Mouse (Mus musculus) hindbrain, embryonic 12.5 days (tissue): ENCODE measurements around the gene Acsm4. TPM values are rescaled to one million over a fixed set of nuclear protein-coding genes. Genes with fewer than 3 reads are reported as not detected.
A peak's percentile ranks its signal among the peaks of the same experiment; 100 is the strongest.
"Not testable (repeated sequence)": the region's sequence is repeated elsewhere in the genome, so short reads cannot be mapped to it uniquely, and the experiment has no call there.

Experiments used
- ATAC-seq: fragments of 200-750 bp; cut with Nextera tagmentation; 2 replicates; pipeline ENCODE4 v1.8.0; 2017; ENCODE audit warnings: moderate TSS enrichment; ENCODE audit not compliant: low FRiP score
- H3K27ac ChIP-seq: fragments of 300-500 bp; sonication (generic); 2 replicates; pipeline ENCODE4 v1.5.1; 2016; ENCODE audit warnings: mild to moderate bottlenecking
- H3K27me3 ChIP-seq: fragments of 300-500 bp; sonication (generic); 2 replicates; pipeline ENCODE4 v1.6.1; 2016; ENCODE audit warnings: mild to moderate bottlenecking
- H3K36me3 ChIP-seq: fragments of 300-500 bp; sonication (generic); 2 replicates; pipeline ENCODE4 v1.6.1; 2016; ENCODE audit warnings: mild to moderate bottlenecking
- H3K4me1 ChIP-seq: fragments of 300-500 bp; sonication (generic); 2 replicates; pipeline ENCODE4 v1.6.1; 2016
- H3K4me2 ChIP-seq: fragments of 300-500 bp; sonication (generic); replicated peaks from 2 replicates; pipeline ENCODE4 v1.6.1; 2016; ENCODE audit warnings: mild to moderate bottlenecking
- H3K4me3 ChIP-seq: fragments of 300-500 bp; sonication (generic); 2 replicates; pipeline ENCODE4 v1.5.1; 2016; ENCODE audit warnings: mild to moderate bottlenecking
- H3K9ac ChIP-seq: fragments of 300-500 bp; sonication (generic); 2 replicates; pipeline ENCODE4 v1.6.1; 2016; ENCODE audit warnings: mild to moderate bottlenecking, moderate library complexity
- H3K9me3 ChIP-seq: fragments of 300-500 bp; sonication (generic); replicated peaks from 2 replicates; pipeline ENCODE4 v1.6.1; 2016; ENCODE audit warnings: mild to moderate bottlenecking
- WGBS: fragments of 180-500 bp; shearing (Covaris S2); methylation state at CpG from one replicate; pipeline ENCODE4 v1.1.7; 2016; 5-methylcytosine and 5-hydroxymethylcytosine counted together
- polyA plus RNA-seq: library from polyadenylated mRNA; unstranded; fragments of >200 nt; fragmentation: Nextera tagmentation; extraction: Ambion mirVana; gene quantifications from 2 replicates; pipeline ENCODE4 v1.2.1, GENCODE M21; 2016

Acsm4 gene
- polyA plus RNA-seq, 1 experiment from 2014 or later, result not detected

DNA sequence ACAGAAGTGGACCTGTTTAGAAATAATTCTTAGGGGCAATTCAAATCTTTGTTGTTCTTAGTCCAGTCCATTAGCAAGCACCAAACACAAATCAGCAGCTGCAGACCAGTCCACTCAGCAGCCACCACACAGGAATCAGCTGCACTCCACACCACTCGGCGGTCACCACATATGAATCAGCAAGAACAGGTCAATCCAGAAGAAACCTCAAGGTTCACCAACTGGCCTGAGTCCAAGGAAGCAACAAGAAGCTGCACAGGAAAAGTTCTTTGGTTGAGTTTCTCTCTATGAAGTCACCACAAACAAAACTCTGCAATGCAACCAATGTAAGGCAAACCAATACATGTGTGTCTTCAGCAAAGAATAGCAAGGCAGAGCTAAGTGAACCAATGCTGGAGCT is 37.8 kb downstream of the Acsm4 start:
- ATAC-seq, result no peak
- WGBS, result 92% methylated on average over 2 of the region's 2 CpGs
- no peaks in the 10 kb centered on the region for H3K36me3 ChIP-seq

DNA sequence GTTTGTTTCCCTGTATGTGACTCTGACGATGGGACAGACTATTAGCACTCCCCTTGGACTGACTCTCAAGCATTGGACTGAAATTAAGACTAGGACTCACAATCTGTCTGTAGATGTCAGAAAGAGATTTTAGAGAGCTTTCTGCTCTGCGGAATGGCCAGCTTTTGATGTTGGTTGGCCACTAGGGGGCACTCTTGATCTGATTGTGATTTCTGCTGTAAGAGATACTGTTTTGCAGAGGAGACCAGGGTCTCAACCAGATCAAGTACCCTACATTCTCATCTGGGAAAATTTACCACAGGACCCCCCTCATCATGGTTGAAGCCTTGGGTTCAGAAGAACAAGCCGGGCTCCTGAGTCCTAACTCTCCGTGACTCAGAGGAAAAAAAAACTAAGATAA is 41.4 kb downstream of the Acsm4 start:
- not testable (repeated sequence) for H3K4me1 ChIP-seq, H3K4me2 ChIP-seq, ATAC-seq, H3K36me3 ChIP-seq, H3K9ac ChIP-seq, H3K27ac ChIP-seq, H3K27me3 ChIP-seq, H3K4me3 ChIP-seq, H3K9me3 ChIP-seq
- WGBS, result 79% methylated on average over 4 of the region's 4 CpGs

More for the DNA sequence above, 37.8 kb downstream of the Acsm4 start:
- Histone ChIP-seq H3K4me1 (no peaks in the 10 kb centered on the region), H3K27ac (no peak overlapping the region), H3K9ac (no peak overlapping the region), H3K9me3 (no peaks in the 10 kb centered on the region), H3K27me3 (peaks cover 3% of the 10 kb centered on the region; the same call in 1 of the 2 replicates), H3K4me3 (no peak overlapping the region), H3K4me2 (no peak overlapping the region)

DNA sequence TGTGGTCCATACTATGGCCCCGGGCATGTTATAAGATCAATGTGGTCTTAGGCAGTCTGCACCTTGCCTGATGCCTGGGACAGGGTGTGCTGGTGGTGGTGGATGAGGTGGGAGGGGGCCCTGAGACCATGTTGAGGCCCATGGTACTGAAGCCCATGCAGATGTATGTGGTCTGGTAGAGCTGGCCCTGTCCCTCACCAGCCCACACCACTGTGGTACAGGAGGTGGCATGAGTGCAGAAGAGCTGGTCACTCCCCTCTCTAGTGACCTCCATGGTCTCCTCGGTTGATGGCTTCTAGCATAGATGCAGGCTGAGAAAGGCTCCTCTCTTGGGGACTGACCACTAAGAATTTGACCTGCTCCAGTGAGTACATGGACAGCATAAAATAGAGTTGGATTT is 49.1 kb downstream of the Acsm4 start:
- Histone ChIP-seq H3K36me3 (no peaks in the 10 kb centered on the region), H3K9me3 (no peaks in the 10 kb centered on the region), H3K4me3 (no peak overlapping the region), H3K27ac (no peak overlapping the region), H3K9ac (no peak overlapping the region), H3K27me3 (no peaks in the 10 kb centered on the region), H3K4me2 (no peak overlapping the region), H3K4me1 (no peaks in the 10 kb centered on the region)
- WGBS, result 79% methylated on average over 2 of the region's 2 CpGs
- ATAC-seq, result no peak

DNA sequence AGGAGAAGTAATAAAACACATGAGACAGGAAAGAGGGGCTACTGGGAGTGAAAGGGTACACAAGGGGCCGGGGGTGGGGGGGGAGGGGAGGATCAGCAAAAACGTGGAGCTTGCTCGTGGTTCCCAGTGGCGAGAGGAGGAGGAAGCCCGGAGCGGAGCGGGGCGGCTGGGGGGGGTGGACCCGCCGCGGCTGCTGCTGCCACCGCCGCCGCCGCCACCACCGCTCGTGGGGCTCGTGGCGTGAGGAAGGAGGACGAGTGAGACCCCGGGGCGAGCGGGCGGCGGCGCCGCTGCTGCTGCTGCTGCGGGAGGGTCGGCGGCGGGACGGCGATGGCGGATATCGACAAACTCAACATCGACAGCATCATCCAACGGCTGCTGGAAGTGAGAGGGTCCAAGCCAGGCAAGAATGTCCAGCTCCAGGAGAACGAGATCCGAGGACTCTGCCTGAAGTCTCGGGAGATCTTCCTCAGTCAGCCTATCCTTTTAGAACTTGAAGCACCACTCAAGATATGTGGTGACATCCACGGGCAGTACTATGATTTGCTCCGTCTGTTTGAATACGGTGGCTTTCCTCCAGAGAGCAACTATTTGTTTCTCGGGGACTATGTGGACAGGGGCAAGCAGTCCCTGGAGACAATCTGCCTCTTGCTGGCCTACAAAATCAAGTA is 50.1 kb downstream of the Acsm4 start:
- WGBS, result 4% methylated on average over 27 of the region's 44 CpGs
- peak; percentile 52 for ATAC-seq

DNA sequence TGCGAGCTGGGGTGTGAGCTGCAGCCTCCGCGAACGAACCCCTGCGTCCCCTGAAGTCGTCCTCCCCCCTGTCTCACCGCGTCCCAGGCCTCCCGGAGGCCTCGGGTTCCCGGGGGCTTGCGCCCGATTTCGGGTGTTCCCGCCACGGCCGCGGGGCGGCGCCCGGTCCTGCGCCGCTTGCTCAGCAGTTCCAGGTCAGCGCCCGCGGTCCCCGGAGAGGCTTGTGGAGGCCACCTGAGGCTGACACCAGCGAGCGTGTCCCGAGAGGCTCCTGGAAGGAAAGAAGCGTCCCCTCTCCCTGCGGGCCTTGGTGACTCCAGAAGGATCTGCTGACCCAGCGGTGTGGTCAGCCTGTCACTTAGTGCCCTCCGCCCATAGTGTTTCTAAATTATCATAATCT is 54.5 kb downstream of the Acsm4 start:
- no peaks in the 10 kb centered on the region for H3K36me3 ChIP-seq
- peaks cover 8% of the 10 kb centered on the region; the same call in 1 of the 2 replicates for H3K27me3 ChIP-seq
- no peak overlapping the region for H3K9ac ChIP-seq
- H3K4me1 ChIP-seq, result 0 out of 2 replicates have a peak, but pooled peaks cover 4% of the 10 kb centered on the region
- no peaks in the 10 kb centered on the region for H3K9me3 ChIP-seq
- WGBS, result 5% methylated on average over 34 of the region's 34 CpGs
- peak overlapping the region; percentile 16; the same call in 1 of the 2 replicates for H3K4me3 ChIP-seq
- ATAC-seq, result no peak
- H3K4me2 ChIP-seq, result peak overlapping the region; percentile 43
- H3K27ac ChIP-seq, result no peak overlapping the region

More for the DNA sequence above, 50.1 kb downstream of the Acsm4 start:
- not testable (repeated sequence) for H3K4me1 ChIP-seq, H3K27ac ChIP-seq, H3K36me3 ChIP-seq, H3K9me3 ChIP-seq, H3K27me3 ChIP-seq
- H3K4me2 ChIP-seq, result peak overlapping the region; percentile 50
- peak overlapping the region; percentile 57 for H3K9ac ChIP-seq
- H3K4me3 ChIP-seq, result peak overlapping the region; percentile 40

DNA sequence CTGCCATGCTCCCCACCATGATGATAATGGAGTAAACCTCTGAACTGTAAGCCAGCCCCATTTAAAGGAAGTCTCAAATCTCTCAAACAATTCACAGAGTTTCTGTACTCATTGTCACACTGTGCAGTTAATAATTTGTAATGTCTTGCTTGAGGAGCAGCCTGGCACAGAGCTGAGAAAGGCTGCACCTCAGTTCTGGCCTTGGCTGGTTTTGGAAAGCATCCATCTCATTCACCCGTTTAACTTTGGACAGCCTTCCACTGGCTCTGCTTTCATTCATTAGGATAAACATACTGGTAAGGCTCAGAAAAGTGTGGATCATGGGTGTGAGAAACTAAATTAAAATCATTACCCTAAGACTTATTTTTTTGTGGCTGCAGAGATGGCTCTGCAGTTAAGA is 56.0 kb downstream of the Acsm4 start:
- H3K27ac ChIP-seq, result no peak overlapping the region
- no peak overlapping the region for H3K9ac ChIP-seq
- WGBS, result 98% methylated on average over 1 of the region's 1 CpGs
- no peak for ATAC-seq
- H3K4me2 ChIP-seq, result no peak overlapping the region
- no peaks in the 10 kb centered on the region for H3K36me3 ChIP-seq
- H3K27me3 ChIP-seq, result peaks cover 8% of the 10 kb centered on the region; the same call in 1 of the 2 replicates
- 0 out of 2 replicates have a peak, but pooled peaks cover 4% of the 10 kb centered on the region for H3K4me1 ChIP-seq
- H3K4me3 ChIP-seq, result no peak overlapping the region
- no peaks in the 10 kb centered on the region for H3K9me3 ChIP-seq

DNA sequence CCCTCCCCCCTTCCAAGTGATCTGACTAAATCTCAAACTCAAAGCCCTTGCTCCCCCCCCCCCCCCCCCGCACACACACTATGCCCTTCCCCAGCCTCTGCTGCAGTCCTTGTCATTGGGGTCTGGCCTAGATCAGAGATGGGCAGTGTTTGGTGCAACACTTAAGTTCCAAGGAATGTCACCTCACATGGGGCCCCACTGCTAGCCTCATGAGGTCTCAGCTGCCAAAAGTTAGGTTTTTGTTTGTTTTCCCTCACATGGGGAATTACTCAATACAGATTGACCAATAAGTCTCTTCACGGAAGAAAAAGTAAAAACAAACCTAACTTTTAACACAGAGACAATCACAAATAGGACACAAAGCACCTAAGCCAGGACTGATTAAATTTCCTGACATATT is 58.9 kb downstream of the Acsm4 start:
- no peak for ATAC-seq
- H3K36me3 ChIP-seq, result no peaks in the 10 kb centered on the region
- no peak overlapping the region for H3K27ac ChIP-seq
- H3K4me2 ChIP-seq, result no peak overlapping the region
- H3K27me3 ChIP-seq, result peaks cover 8% of the 10 kb centered on the region; the same call in 1 of the 2 replicates
- no peak overlapping the region for H3K4me3 ChIP-seq
- no peak overlapping the region for H3K9ac ChIP-seq
- H3K4me1 ChIP-seq, result 0 out of 2 replicates have a peak, but pooled peaks cover 4% of the 10 kb centered on the region
- 68% methylated on average over 1 of the region's 2 CpGs for WGBS
- no peaks in the 10 kb centered on the region for H3K9me3 ChIP-seq

DNA sequence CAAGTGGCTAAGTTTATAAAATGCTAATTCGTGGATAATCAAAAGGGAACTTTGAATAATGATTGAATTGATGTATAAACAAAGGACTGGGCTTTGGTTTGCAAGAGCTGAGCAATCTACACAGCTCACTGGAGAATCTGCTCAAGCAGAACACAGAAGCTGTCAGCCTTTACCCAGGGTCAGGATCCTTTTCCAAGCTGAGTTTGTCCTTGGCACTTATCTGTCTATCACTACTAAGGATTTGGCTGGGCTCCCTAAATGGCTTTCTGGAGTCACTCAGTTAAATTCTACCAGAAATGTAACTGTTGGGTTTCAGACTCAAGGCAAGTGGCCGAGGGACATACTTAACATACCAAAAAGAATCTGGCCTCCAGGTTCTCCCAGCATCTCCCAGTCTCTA is 60.1 kb downstream of the Acsm4 start:
- ATAC-seq, result no peak

DNA sequence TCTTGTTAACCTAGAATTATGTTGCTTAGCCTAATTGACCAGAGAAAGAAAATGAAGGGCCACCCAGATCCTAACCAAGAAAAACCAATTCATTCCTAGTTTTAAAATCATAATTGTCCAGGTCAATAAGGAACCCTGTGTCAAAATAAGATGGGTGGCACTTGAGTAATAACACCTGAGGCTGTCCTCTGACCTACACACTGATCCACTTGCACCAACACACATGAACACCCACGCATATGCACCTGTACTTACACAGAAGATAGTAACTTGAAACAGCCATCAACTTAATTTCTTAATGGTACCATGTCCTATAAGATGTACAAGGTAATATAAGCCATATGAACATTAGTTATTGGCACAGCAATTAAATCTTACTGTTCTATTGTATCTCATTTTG is 63.9 kb downstream of the Acsm4 start:
- WGBS, result 92% methylated on average over 1 of the region's 1 CpGs
- H3K36me3 ChIP-seq, result no peaks in the 10 kb centered on the region
- no peak overlapping the region for H3K27ac ChIP-seq
- H3K4me1 ChIP-seq, result no peaks in the 10 kb centered on the region
- ATAC-seq, result no peak
- no peaks in the 10 kb centered on the region for H3K9me3 ChIP-seq
- H3K4me2 ChIP-seq, result no peak overlapping the region
- H3K4me3 ChIP-seq, result no peak overlapping the region
- H3K9ac ChIP-seq, result no peak overlapping the region
- H3K27me3 ChIP-seq, result no peaks in the 10 kb centered on the region

More for the DNA sequence above, 60.1 kb downstream of the Acsm4 start:
- Histone ChIP-seq H3K27me3 (no peaks in the 10 kb centered on the region), H3K27ac (no peak overlapping the region), H3K36me3 (no peaks in the 10 kb centered on the region), H3K9me3 (no peaks in the 10 kb centered on the region), H3K9ac (no peak overlapping the region), H3K4me3 (no peak overlapping the region), H3K4me2 (no peak overlapping the region), H3K4me1 (no peaks in the 10 kb centered on the region)
- 71% methylated on average over 2 of the region's 2 CpGs for WGBS

DNA sequence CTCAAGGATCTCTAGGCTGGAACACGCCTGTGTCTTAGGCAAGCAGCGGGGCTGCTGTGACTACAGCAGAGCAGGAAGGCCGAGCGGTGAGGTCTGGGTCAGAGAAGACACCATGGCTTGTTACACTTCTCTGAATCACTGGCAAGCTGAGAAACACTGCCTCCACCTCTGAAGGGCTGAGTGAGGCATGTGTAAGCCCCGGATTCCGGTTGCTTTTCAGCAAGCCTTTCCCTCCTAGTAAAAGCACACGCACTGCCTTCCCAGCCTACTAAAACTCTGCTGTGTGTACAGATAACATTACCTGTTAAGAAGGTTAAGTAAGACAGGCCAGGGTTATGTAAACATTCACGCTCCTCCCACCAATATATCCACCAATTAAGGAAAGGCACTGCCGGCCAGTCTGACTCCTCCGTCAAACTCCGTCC is 70.7 kb downstream of the Acsm4 start, which contains the start of gene Acsm3:
Gene Acsm3, plus strand, starts transcription at position 397 of the 425 bp plus-strand sequence.
- 83% methylated on average over 11 of the region's 11 CpGs for WGBS
- Histone ChIP-seq H3K27me3 (no peaks in the 10 kb centered on the region), H3K9me3 (no peaks in the 10 kb centered on the region), H3K36me3 (no peaks in the 10 kb centered on the region), H3K4me1 (no peaks in the 10 kb centered on the region), H3K4me3 (no peak within 1 kb of the TSS), H3K27ac (no peak within 1 kb of the TSS), H3K9ac (no peak within 1 kb of the TSS), H3K4me2 (no peak within 1 kb of the TSS)
- ATAC-seq, result no peak

DNA sequence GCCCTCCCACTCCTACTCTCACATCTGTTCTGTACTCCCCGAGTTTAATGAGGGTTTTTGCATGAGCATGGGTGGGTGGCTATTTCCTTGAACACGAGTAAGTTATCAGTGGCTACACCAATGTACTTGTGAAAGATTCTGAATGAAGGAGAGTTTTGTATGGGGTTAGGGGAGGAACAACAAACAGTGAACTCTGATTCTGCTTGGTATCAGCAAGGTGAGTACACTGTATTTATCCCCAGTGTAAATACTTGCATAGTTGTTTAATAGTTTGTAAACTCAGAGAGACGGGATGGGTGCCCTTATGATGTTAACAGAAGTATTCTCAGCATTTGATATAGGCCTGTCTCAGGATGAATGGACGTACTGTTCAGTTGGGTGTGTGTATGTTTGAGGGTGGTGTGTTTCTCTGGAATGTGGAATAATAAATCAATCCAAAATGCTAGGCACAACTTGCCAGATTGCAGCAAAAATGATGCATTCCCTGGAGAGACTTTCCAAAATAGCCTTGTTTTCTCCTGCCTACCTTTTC is 72.4 kb downstream of the Acsm4 start:
- H3K4me2 ChIP-seq, result no peak overlapping the region
- H3K27ac ChIP-seq, result no peak overlapping the region
- H3K36me3 ChIP-seq, result no peaks in the 10 kb centered on the region
- ATAC-seq, result no peak
- H3K4me3 ChIP-seq, result no peak overlapping the region
- no peak overlapping the region for H3K9ac ChIP-seq
- H3K27me3 ChIP-seq, result no peaks in the 10 kb centered on the region
- H3K4me1 ChIP-seq, result no peaks in the 10 kb centered on the region
- H3K9me3 ChIP-seq, result no peaks in the 10 kb centered on the region
- WGBS, result 77% methylated on average over 4 of the region's 4 CpGs
